Mouse (Mus musculus): ENCODE results near the gene Mblac1.
"Not testable (repeated sequence)": the region's sequence is repeated elsewhere in the genome, so short reads cannot be mapped to it uniquely, and the experiment has no call there.

Mblac1 gene

GRCm38 (mm10) chr5:138207873-138208272 is 13.8 kb downstream of the Mblac1 start:
- DNase-seq (ENCODE audit: extremely low read depth, insufficient read length, low spot score) = no peak

DNA sequence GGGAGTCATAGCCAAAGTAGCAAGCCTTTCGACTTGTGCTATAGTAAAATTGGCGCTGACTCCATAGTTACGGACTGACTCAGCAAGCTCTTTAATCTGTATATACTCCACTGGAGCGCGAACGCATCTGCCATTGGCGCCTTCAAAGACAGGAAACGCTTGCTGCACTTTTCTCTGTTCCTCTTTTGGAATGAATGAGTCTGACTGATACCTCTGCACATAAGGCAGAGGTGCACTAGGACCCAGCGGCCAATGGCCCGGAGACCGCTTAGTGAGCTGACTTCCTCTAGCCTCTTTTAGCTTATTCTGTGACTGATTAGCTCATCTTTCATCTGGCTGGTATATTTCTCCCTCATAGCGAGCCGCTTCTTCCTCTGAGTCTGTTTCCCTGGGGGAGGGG is 22.5 kb downstream of the Mblac1 start:
- DNase-seq (ENCODE audit: extremely low read depth, insufficient read length, low spot score) = not testable (repeated sequence)

DNA sequence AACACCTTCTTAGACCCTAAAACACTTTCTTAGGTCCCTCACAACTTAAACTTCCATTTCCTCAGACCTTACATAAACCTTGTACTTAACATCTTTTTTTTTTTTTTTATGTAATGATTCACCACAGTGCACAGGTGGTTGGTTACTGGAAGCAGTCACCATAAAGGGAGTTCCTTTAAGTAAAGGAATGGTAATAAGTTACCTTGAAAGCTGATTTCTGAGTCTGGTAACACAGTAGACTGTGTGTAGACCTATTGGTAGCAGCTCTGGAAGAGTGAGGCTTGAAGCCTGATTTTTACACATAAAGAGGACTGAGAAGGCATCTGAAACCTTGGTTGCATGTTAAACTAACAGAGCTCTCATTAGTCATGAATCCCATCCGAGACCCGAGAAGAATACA is 25.8 kb downstream of the Mblac1 start:
- no peak for DNase-seq (ENCODE audit: extremely low read depth, insufficient read length, low spot score)

- peak; percentile 42 for DNase-seq (ENCODE audit: extremely low read depth, insufficient read length, low spot score)
Measured at GRCm38 (mm10) chr5:138222111-138222510, 28.0 kb downstream of the Mblac1 start.

DNA sequence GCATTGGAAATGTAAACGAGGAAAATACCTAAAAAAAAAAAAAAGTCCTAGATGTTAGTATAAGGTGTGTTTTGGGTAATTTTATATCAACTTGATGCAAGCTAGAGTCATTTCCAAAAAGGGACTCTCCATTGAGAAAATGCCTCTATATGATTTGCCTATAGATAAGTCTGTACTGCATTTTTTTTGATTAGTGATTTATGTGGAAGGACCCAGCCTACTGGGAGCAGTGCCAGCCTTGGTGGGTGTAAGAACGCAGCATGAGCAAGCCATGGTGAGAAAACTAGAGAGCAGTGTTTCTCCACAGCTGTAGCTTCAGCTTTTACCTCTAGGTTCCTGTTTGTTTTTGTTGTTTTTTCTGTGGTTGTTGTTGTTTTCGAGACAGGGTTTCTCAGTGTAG is 29.2 kb downstream of the Mblac1 start:
- DNase-seq (ENCODE audit: extremely low read depth, insufficient read length, low spot score) = no peak

GRCm38 (mm10) chr5:138225700-138226099 is 31.6 kb downstream of the Mblac1 start, which contains the start of gene Nxpe5:
TSS of gene Nxpe5 (plus strand) at chr5:138225898.
- no peak for DNase-seq (ENCODE audit: extremely low read depth, insufficient read length, low spot score)

DNA sequence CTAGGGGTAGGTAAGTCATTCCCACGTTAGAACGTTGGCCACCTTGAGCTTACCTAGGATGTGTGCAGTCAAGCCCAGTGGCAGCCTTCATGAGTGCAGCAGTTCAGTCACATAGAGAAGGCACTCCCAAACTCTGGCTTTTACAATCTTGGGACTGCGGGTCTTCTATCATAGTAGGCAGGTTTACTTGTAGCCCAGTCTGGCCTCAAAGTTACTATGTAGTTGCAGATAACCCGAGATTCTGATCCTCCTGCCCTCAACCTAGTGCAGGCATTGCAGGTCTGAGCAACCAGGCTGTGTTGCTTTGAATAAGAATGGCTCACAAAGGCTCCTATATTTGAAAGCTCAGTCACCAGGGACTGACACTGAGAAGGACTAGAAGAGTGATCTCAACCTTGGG is 32.4 kb downstream of the Mblac1 start:
- no peak for DNase-seq (ENCODE audit: extremely low read depth, insufficient read length, low spot score)

DNA sequence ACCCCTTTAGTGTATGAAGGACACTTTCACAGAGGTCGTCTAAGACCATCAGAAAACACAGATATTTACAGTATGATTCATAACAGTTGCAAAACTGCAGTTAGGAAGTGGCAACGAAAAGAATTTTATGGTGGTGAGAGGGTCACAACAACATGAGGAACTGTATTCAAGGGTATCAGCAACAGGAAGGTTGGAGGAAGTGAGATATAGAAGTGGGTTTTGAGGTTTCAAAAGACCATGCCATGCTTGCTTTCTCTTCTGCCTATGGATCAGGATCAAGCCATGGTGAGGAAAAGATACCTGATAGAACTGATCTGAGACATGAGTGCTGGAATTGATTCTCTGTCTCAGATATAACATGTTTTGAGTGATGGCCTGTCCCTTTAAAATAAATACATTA is 33.3 kb downstream of the Mblac1 start:
- DNase-seq (ENCODE audit: extremely low read depth, insufficient read length, low spot score) = no peak

DNA sequence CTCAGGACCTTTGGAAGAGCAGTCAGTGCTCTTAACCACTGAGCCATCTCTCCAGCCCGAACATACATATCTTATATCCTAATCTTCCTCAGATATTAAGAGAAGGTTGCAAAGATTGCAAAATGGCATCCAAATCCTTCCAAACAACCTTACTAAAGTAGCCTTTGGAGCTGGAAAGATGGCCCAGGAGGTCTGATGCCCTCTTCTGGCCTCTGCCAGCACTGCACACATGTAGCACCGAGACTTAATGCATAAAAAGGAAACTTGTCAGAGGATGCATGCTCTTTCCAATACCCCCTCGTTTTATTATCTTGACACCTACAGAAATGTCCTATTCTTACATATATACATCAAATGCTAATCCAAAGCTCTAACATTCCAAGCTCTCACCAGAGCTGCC is 33.9 kb downstream of the Mblac1 start:
- DNase-seq (ENCODE audit: extremely low read depth, insufficient read length, low spot score) = peak; percentile 23

- DNase-seq (ENCODE audit: extremely low read depth, insufficient read length, low spot score) = no peak
Measured at GRCm38 (mm10) chr5:138229511-138229910, 35.4 kb downstream of the Mblac1 start.

GRCm38 (mm10) chr5:138233778-138234177 is 39.7 kb downstream of the Mblac1 start:
- DNase-seq (ENCODE audit: extremely low read depth, insufficient read length, low spot score) = no peak

DNA sequence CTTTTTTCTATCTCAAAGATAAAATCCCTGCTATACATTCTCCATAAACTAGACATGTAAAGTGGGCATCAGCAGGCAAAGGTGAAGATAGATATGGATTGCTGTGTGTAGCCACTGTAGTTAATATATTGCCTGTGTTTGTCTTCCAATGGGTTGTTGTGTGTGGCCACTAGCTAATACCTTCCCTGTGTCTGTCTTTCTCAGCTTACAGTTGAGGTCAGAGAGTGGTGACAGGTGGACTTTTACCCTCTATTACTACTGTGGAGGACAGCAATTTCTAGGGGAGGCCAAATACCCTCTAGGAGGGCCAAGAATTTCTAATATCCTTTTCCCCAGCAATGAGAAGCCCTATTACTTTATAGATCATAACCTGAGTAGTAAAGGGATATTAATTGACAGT is 40.1 kb downstream of the Mblac1 start:
- no peak for DNase-seq (ENCODE audit: extremely low read depth, insufficient read length, low spot score)

DNA sequence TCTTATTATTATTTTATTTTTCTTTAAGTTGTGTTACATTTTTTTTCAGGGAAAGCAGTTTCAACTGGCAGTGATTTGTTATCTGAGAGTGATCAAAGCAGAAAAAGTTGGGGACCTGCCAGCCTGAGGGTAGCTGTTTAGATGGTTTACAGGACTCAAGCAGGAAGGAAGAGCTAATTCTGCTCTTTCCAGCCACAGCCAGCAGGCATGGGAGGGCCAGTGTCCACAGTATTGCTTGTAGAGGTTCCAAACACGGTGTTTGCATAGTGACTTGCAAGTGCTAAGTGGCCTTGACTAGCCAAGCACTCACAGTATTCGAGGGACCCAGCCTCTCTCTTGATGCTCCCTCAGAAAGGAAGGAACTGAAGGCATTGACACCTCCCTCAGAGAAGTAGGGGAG is 47.4 kb downstream of the Mblac1 start:
- no peak for DNase-seq (ENCODE audit: extremely low read depth, insufficient read length, low spot score)

All from 3134 (cell line).